Mouse (Mus musculus): ENCODE results near the gene Syvn1.

DNA sequence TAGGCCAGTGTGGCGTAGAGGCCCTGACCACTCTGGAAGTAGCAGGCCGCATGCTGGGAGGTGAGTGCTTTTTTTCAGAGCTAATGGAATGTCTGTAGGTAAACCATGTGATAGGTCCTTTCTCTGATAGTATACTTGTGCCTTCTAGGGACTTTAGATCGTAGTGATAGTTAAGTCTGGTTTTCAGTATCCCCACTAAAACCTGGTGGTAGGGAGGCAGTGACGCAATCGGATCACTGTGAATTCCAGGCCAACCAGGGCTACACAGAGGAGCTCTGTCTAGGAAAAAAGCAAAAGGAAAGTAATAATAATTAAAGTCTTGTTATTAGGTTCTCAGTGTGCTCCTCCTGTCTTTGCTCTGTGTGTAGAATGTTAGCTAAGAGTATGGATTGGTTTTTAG is 12.1 kb downstream of the Syvn1 start:
- TF ChIP-seq POLR2A (IDR thresholded peaks at IDR 0.05; ENCODE audit: insufficient read length, low read depth), result no peak
- TF ChIP-seq MAX (IDR thresholded peaks at IDR 0.05; ENCODE audit: low read depth), result no peak
- TF ChIP-seq CEBPB (IDR thresholded peaks at IDR 0.05; ENCODE audit: insufficient read depth, poor library complexity, severe bottlenecking), result peak; percentile 57
- no peak for TF ChIP-seq TCF12 (IDR thresholded peaks at IDR 0.05; ENCODE audit: insufficient read depth, poor library complexity, severe bottlenecking)
- TF ChIP-seq USF1 (IDR thresholded peaks at IDR 0.05; ENCODE audit: low read depth), result no peak
